10 mouse cellular contexts compared by ENCODE assay signal in the genomic region with DNA sequence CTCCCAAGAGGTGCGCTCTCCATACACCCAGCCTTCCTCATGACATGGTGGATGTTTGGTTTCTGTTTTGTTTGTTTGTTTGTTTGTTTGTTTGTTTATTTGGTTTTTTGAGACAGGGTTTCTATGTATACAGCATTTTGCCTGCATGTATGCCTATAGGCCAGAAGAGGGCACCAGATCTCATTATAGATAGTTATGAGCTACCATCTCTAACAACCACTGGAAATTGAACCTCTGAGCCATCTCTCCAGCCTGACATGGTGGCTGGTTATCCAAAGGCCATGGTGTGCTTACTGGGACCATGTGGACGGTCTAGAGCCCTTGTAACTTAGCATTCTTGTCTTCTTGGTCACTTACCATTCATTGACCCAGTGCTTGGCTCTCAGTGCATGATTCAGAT. TPM values are rescaled to one million over a fixed set of nuclear protein-coding genes. Genes with fewer than 3 reads are reported as not detected.
DNase-seq lines count a peak whose midpoint lies in the region; TF ChIP-seq lines count a peak whose summit lies in the region.
"Had no signal": no experiment of that assay in that cellular context is flagged by ENCODE, and none has a peak within 500 bp of the region (broad histone marks: within the 10 kb centered on the region; RNA-seq: fewer than 3 reads in every experiment).

No protein-coding gene starts in this region.

- peaks cover 4% of the 10 kb centered on the region for H3K4me1 ChIP-seq in bone marrow, adult 2 months (ENCODE audit: control insufficient read depth, insufficient read depth, low read length)

- DNase-seq in cerebellum, adult 9-10 months, result peak; percentile 49
- DNase-seq in cerebellum, adult 11 months, result no peak
- DNase-seq in kidney, postnatal 14 days, result peak; percentile 13
- no peak for DNase-seq in kidney, postnatal 10 days
- peak; percentile 47 for DNase-seq in A20 (ENCODE audit: low read depth, low spot score)
- no peak for DNase-seq in spleen, postnatal 36 days (ENCODE audit: low spot score in 2 of 2)
- no peak for DNase-seq in adrenal gland, postnatal 25 days
- DNase-seq: adrenal gland, postnatal 10 days; liver, embryonic 13.5 days had no signal

- no peak overlapping the region for H3K27ac ChIP-seq in bone marrow, adult 2 months (ENCODE audit: control insufficient read depth, insufficient read depth, low read depth, low read length, poor library complexity)
- H3K27ac ChIP-seq: liver, embryonic 13.5 days had no signal

- TF ChIP-seq POLR2A in bone marrow, adult 2 months (IDR thresholded peaks at IDR 0.05; ENCODE audit: borderline replicate concordance, control insufficient read depth, low read depth, low read length), result no peak

- peak; percentile 19; the same call in 1 of the 2 replicates for TF ChIP-seq CTCF in bone marrow, adult 2 months (IDR thresholded peaks at IDR 0.05; ENCODE audit: control insufficient read depth, insufficient read depth, low read length)

- 74% methylated on average over 2 of the region's 2 CpGs for WGBS in bone marrow, adult 2 months

- no peak overlapping the region for H3K4me3 ChIP-seq in bone marrow, adult 2 months (replicated peaks; ENCODE audit: control insufficient read depth, low read depth, low read length)
- H3K4me3 ChIP-seq: liver, embryonic 13.5 days had no signal

RNA-seq across cellular contexts. Expression of a gene that starts 3.0 kb away (rescaled TPM):
- 28.6 and 77.3 TPM in 2 replicates for polyA plus RNA-seq in bone marrow, adult 2 months (2011; ENCODE audit: insufficient read depth, insufficient read length, low replicate concordance, missing spikeins)
- 53.2 and 79.0 TPM in 2 replicates for total RNA-seq in adrenal gland, postnatal 25 days (2021)

RNA-seq across cellular contexts. Expression of a gene that starts 13.1 kb away (rescaled TPM):
- polyA plus RNA-seq in bone marrow, adult 2 months (2011; ENCODE audit: insufficient read depth, insufficient read length, low replicate concordance, missing spikeins), result 75.8 and 105 TPM in 2 replicates
- total RNA-seq in adrenal gland, postnatal 25 days (2021), result 71.6 and 79.4 TPM in 2 replicates

RNA-seq across cellular contexts. Expression of a gene that starts 30.7 kb away (rescaled TPM):
- 23.3 and 24.6 TPM in 2 replicates for polyA plus RNA-seq in bone marrow, adult 2 months (2011; ENCODE audit: insufficient read depth, insufficient read length, low replicate concordance, missing spikeins)
- total RNA-seq in adrenal gland, postnatal 25 days (2021), result 180 TPM in 2 replicates

Comparison
In these comparisons a context has a peak if more than half of its experiments do, and no peak if none do; other contexts are left out.
1. DNase-seq: peak in cerebellum, adult 9-10 months (single experiment), kidney, postnatal 14 days (single experiment) and A20 (single experiment); none in cerebellum, adult 11 months (single experiment), kidney, postnatal 10 days (single experiment), spleen, postnatal 36 days (0 of 2) and adrenal gland, postnatal 25 days (single experiment).